Mouse (Mus musculus) mature B cell (primary cell): ENCODE measurements around the gene Uchl3.

Experiments
- in situ Hi-C: fragments of 300-500 bp; cut with MboI; formaldehyde crosslinking; loops from 2 replicates; pipeline ENCODE4 v1.14.3; 2019

Uchl3 gene

GRCm38 (mm10) chr14:101653581-101654525 lies at the start of gene Uchl3:
Gene Uchl3 (plus strand): TSS chr14:101653967.
- in situ Hi-C loops = no loop called here

GRCm38 (mm10) chr14:101605843-101606242 lies 47.9 kb upstream of the Uchl3 start:
- in situ Hi-C loops = no loop called here

- in situ Hi-C loops = no loop called here
These were observed 45.9 kb upstream of the Uchl3 start for GRCm38 (mm10) chr14:101607631-101608518.

GRCm38 (mm10) chr14:101608519-101609368 lies 45.0 kb upstream of the Uchl3 start, which contains the start of gene Tbc1d4:
Gene Tbc1d4 (minus strand): TSS chr14:101609191.
- in situ Hi-C loops = no loop called here

GRCm38 (mm10) chr14:101610701-101611100 lies 43.1 kb upstream of the Uchl3 start:
- in situ Hi-C loops = no loop called here

GRCm38 (mm10) chr14:101613206-101613605 lies 40.6 kb upstream of the Uchl3 start:
- in situ Hi-C loops = no loop called here

GRCm38 (mm10) chr14:101616178-101616577 lies 37.6 kb upstream of the Uchl3 start:
- in situ Hi-C loops = no loop called here

GRCm38 (mm10) chr14:101617680-101618079 lies 36.1 kb upstream of the Uchl3 start:
- in situ Hi-C loops = no loop called here

- in situ Hi-C loops = no loop called here
These were observed 23.2 kb upstream of the Uchl3 start for GRCm38 (mm10) chr14:101630548-101630947.

- in situ Hi-C loops = no loop called here
These were observed 18.0 kb upstream of the Uchl3 start for GRCm38 (mm10) chr14:101635765-101636164.

- in situ Hi-C loops = no loop called here
These were observed 16.4 kb upstream of the Uchl3 start for GRCm38 (mm10) chr14:101637381-101637780.

GRCm38 (mm10) chr14:101640153-101640843 lies 13.5 kb upstream of the Uchl3 start, which contains the start of gene Commd6:
Gene Commd6 (minus strand): TSS chr14:101640686.
- in situ Hi-C loops = no loop called here

GRCm38 (mm10) chr14:101644948-101645347 lies 8.8 kb upstream of the Uchl3 start:
- in situ Hi-C loops = no loop called here

- in situ Hi-C loops = no loop called here
These were observed 3.2 kb upstream of the Uchl3 start for GRCm38 (mm10) chr14:101650551-101650950.

- in situ Hi-C loops = no loop called here
These were observed 1.2 kb upstream of the Uchl3 start for GRCm38 (mm10) chr14:101652571-101652970.

GRCm38 (mm10) chr14:101654526-101654909 lies 751 bp downstream of the Uchl3 start:
- in situ Hi-C loops = no loop called here

- in situ Hi-C loops = no loop called here
These were observed 2.5 kb downstream of the Uchl3 start for GRCm38 (mm10) chr14:101656307-101656706.

- in situ Hi-C loops = no loop called here
These were observed 8.1 kb downstream of the Uchl3 start for GRCm38 (mm10) chr14:101661654-101662412.

- in situ Hi-C loops = no loop called here
These were observed 10.5 kb downstream of the Uchl3 start for GRCm38 (mm10) chr14:101664274-101664673.

GRCm38 (mm10) chr14:101666056-101666455 lies 12.3 kb downstream of the Uchl3 start:
- in situ Hi-C loops = no loop called here
